Mouse (Mus musculus) testis, adult 2 months (tissue): Measurements from ENCODE around the gene Slc36a1. TPM values are rescaled to one million over a fixed set of nuclear protein-coding genes. Genes with fewer than 3 reads are reported as not detected.

Experiments
- H3K27ac ChIP-seq: fragments of 200-500 bp; 2 replicates; pipeline ENCODE4 v1.5.1; 2012; ENCODE audit warnings: low read depth, low read length; ENCODE audit not compliant: control insufficient read depth, insufficient read depth
- H3K27me3 ChIP-seq: fragments of 200-500 bp; 2 replicates; pipeline ENCODE4 v1.6.1; 2012; ENCODE audit warnings: mild to moderate bottlenecking, low read length, moderate library complexity; ENCODE audit not compliant: control insufficient read depth, insufficient read depth
- H3K36me3 ChIP-seq: fragments of 200-500 bp; 2 replicates; pipeline ENCODE4 v1.6.1; 2012; ENCODE audit warnings: mild to moderate bottlenecking, low read length; ENCODE audit not compliant: control insufficient read depth, insufficient read depth
- H3K4me1 ChIP-seq: fragments of 200-500 bp; 2 replicates; pipeline ENCODE4 v1.6.1; 2012; ENCODE audit warnings: low read length; ENCODE audit not compliant: control insufficient read depth, insufficient read depth
- H3K4me3 ChIP-seq: fragments of 200-500 bp; 2 replicates; pipeline ENCODE4 v1.5.1; 2012; ENCODE audit warnings: low read depth, mild to moderate bottlenecking, low read length, moderate library complexity, mixed read lengths; ENCODE audit not compliant: control insufficient read depth
- CTCF ChIP-seq: fragments of 200-500 bp; IDR thresholded peaks from 2 replicates; pipeline ENCODE4 v1.5.1; 2012; ENCODE audit warnings: low read depth, mild to moderate bottlenecking, inconsistent platforms, low read length, moderate library complexity; ENCODE audit not compliant: control insufficient read depth, insufficient read depth, insufficient replicate concordance
- POLR2A ChIP-seq: fragments of 200-500 bp; IDR thresholded peaks from 2 replicates; pipeline ENCODE4 v1.6.1; 2012; ENCODE audit warnings: low read depth, mild to moderate bottlenecking, inconsistent platforms, low read length, moderate library complexity; ENCODE audit not compliant: control insufficient read depth
- polyA plus RNA-seq: library from polyadenylated mRNA; depleted of rRNA; stranded (reverse); fragments of >200 nt; gene quantifications from 2 replicates; pipeline ENCODE4 v1.2.3, GENCODE M21; 2012

The Slc36a1 gene
- polyA plus RNA-seq, 1 experiment = 18.1 TPM

DNA sequence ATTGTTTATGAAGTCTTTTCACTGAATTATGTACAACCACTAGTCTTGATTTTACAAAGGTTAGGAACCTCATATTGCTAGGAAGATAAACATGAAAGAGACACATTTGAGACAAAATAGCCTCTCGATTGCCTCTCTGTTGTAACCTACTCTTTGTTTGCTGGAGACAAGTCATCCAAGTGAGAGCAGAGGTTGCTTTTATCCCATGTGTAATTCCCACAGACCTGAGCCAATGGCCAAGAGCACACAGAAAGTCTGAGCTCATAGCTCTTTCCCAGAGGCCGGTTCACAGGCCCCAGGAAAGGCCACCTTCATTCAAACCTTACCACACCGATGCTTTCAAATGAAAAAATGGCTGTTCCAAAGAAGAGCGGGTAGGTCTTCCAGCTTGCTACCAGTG is 35.6 kb upstream of the Slc36a1 start:
- no peak overlapping the region for H3K4me3 ChIP-seq
- no peaks in the 10 kb centered on the region for H3K36me3 ChIP-seq
- H3K4me1 ChIP-seq = no peaks in the 10 kb centered on the region
- H3K27ac ChIP-seq = no peak overlapping the region
- no peaks in the 10 kb centered on the region for H3K27me3 ChIP-seq
- no peak for TF ChIP-seq POLR2A
- no peak for TF ChIP-seq CTCF

- TF ChIP-seq CTCF (no peak), POLR2A (no peak)
- no peaks in the 10 kb centered on the region for H3K27me3 ChIP-seq
- H3K4me1 ChIP-seq = no peaks in the 10 kb centered on the region
Observed at GRCm38 (mm10) chr11:55168914-55169313, 35.2 kb upstream of the Slc36a1 start.

GRCm38 (mm10) chr11:55170501-55170900 is 33.6 kb upstream of the Slc36a1 start:
- H3K4me3 ChIP-seq = no peak overlapping the region
- no peak overlapping the region for H3K27ac ChIP-seq
- no peaks in the 10 kb centered on the region for H3K27me3 ChIP-seq
- no peaks in the 10 kb centered on the region for H3K36me3 ChIP-seq
- TF ChIP-seq CTCF = no peak
- TF ChIP-seq POLR2A = no peak
- H3K4me1 ChIP-seq = no peaks in the 10 kb centered on the region

More at GRCm38 (mm10) chr11:55168914-55169313, 35.2 kb upstream of the Slc36a1 start:
- H3K36me3 ChIP-seq = no peaks in the 10 kb centered on the region
- H3K27ac ChIP-seq = no peak overlapping the region
- H3K4me3 ChIP-seq = no peak overlapping the region

DNA sequence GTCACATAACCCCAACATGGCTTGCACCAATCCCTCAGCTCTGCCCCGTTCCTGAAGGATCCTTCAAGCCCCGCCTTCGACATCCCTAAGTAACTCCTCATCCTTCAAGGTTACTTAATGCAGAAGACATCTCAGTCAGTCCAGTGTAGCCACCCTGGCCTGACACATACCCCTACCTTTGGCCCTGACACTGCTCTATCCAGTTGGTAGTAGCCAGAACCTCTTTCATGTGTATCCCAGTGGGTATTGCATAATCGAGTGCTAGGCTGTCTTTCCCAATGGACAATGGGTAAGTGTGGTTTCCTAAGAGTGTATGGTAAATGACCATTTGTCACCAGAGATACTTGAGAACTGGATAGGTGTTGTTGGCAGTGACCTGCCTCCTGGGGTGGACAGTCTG is 25.3 kb upstream of the Slc36a1 start:
- no peak for TF ChIP-seq POLR2A
- no peak for TF ChIP-seq CTCF

GRCm38 (mm10) chr11:55179856-55180255 is 24.3 kb upstream of the Slc36a1 start:
- H3K27me3 ChIP-seq = no peaks in the 10 kb centered on the region
- H3K27ac ChIP-seq = no peak overlapping the region
- TF ChIP-seq CTCF = no peak
- TF ChIP-seq POLR2A = no peak
- H3K4me3 ChIP-seq = no peak overlapping the region
- H3K4me1 ChIP-seq = no peaks in the 10 kb centered on the region
- no peaks in the 10 kb centered on the region for H3K36me3 ChIP-seq

More for the DNA sequence above, 25.3 kb upstream of the Slc36a1 start:
- Histone ChIP-seq H3K4me1 (no peaks in the 10 kb centered on the region), H3K27me3 (no peaks in the 10 kb centered on the region), H3K36me3 (no peaks in the 10 kb centered on the region), H3K27ac (no peak overlapping the region), H3K4me3 (no peak overlapping the region)

DNA sequence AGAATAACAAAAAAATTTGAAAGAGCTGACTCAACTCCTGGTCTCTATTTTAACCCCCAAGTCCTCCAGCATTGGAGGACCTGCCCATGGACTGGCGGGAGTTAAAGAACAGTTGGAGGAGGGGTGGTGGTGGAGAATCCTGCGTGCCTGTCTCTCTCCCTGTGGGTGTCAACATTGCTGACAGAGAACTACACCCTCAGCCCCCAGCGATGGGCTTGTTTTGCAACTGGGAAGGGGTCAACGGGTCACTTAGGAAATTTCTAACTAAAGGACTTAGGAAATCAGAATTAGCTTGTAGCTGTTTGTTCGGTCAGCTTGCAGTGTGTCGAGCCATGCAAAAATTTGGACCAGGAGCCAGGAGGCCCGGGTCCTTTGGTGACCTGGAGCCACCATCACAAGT is 21.0 kb upstream of the Slc36a1 start:
- no peak overlapping the region for H3K4me3 ChIP-seq
- H3K4me1 ChIP-seq = peaks cover 2% of the 10 kb centered on the region; the same call in 1 of the 2 replicates
- no peaks in the 10 kb centered on the region for H3K27me3 ChIP-seq
- TF ChIP-seq POLR2A = no peak
- no peak for TF ChIP-seq CTCF
- H3K36me3 ChIP-seq = no peaks in the 10 kb centered on the region
- H3K27ac ChIP-seq = no peak overlapping the region

GRCm38 (mm10) chr11:55184246-55184645 is 19.9 kb upstream of the Slc36a1 start:
- Histone ChIP-seq H3K4me3 (no peak overlapping the region), H3K4me1 (peaks cover 2% of the 10 kb centered on the region; the same call in 1 of the 2 replicates), H3K36me3 (no peaks in the 10 kb centered on the region), H3K27ac (no peak overlapping the region), H3K27me3 (no peaks in the 10 kb centered on the region)
- TF ChIP-seq POLR2A (no peak), CTCF (no peak)

DNA sequence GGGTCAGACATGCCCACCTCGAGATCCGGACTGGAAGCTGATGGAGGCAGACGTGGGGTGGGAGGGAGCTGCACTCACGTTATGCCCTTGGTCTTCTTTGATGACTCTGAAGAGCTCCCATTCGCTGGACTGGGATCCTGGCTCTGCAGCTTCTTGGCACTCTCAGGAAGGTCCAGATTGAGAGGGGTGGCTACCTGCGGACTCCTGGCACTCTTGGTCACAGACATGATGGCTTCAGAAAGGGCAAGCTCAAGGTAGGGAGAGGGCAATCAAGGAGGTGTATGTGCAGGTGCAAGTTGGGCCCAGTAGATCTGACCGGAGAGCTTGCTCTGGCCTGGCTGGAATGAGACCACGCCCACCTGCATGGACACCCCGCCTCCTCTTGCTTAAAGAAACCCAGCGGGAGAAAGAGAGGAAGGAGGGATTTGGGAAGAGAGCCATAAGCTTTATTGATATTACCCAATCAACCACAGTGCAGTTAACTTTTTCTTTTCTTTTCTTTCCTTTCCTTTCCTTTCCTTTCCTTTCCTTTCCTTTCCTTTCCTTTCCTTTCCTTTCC is 19.3 kb upstream of the Slc36a1 start, which contains the start of gene Slc36a2:
Gene Slc36a2 (minus strand): TSS at position 345 of the 559 bp plus-strand sequence.
- Histone ChIP-seq H3K36me3 (no peaks in the 10 kb centered on the region), H3K27me3 (no peaks in the 10 kb centered on the region), H3K4me3 (no peak within 1 kb of the TSS), H3K27ac (no peak within 1 kb of the TSS), H3K4me1 (peaks cover 2% of the 10 kb centered on the region; the same call in 1 of the 2 replicates)
- TF ChIP-seq POLR2A (no peak), CTCF (no peak)
